Mouse (Mus musculus): ENCODE data around the gene Tmem269.

The Tmem269 gene

GRCm38 (mm10) chr4:119180133-119180707 lies 37.8 kb downstream of the Tmem269 start:
- DNase-seq, result no peak

GRCm38 (mm10) chr4:119178331-119178730 lies 39.7 kb downstream of the Tmem269 start:
- no peak for DNase-seq

- DNase-seq, result no peak
Observed at GRCm38 (mm10) chr4:119177702-119178101, 40.3 kb downstream of the Tmem269 start.

- peak; percentile 96 to 98 for DNase-seq
Observed at GRCm38 (mm10) chr4:119173851-119174453, 44.1 kb downstream of the Tmem269 start, which contains the start of gene Zfp691. Gene Zfp691 (minus strand): TSS chr4:119174195.

GRCm38 (mm10) chr4:119172919-119173650 lies 44.9 kb downstream of the Tmem269 start:
- DNase-seq, result no peak

- peak; percentile 80 to 89 for DNase-seq
Observed at GRCm38 (mm10) chr4:119167663-119168062, 50.4 kb downstream of the Tmem269 start.

- no peak for DNase-seq
Observed at GRCm38 (mm10) chr4:119167068-119167467, 50.9 kb downstream of the Tmem269 start.

- no peak for DNase-seq
Observed at GRCm38 (mm10) chr4:119165916-119166315, 52.1 kb downstream of the Tmem269 start.

- no peak for DNase-seq
Observed at GRCm38 (mm10) chr4:119162990-119163389, 55.0 kb downstream of the Tmem269 start.

- no peak for DNase-seq
Observed at GRCm38 (mm10) chr4:119161358-119161757, 56.7 kb downstream of the Tmem269 start.

GRCm38 (mm10) chr4:119157891-119158290 lies 60.1 kb downstream of the Tmem269 start:
- DNase-seq, result no peak

- peak; percentile 41 to 77 for DNase-seq
Observed at GRCm38 (mm10) chr4:119157186-119157585, 60.8 kb downstream of the Tmem269 start.
